Mouse (Mus musculus): ENCODE results near the gene Myl9. TPM values are rescaled to one million over a fixed set of nuclear protein-coding genes. Genes with fewer than 3 reads are reported as not detected.

The Myl9 gene
- 165 TPM for polyA plus RNA-seq (2014; fragmentation: Illumina TruSeq; extraction: RNeasy Lipid Tissue Mini Kit (QIAGEN cat#74804); ENCODE audit: low read depth, low replicate concordance)

DNA sequence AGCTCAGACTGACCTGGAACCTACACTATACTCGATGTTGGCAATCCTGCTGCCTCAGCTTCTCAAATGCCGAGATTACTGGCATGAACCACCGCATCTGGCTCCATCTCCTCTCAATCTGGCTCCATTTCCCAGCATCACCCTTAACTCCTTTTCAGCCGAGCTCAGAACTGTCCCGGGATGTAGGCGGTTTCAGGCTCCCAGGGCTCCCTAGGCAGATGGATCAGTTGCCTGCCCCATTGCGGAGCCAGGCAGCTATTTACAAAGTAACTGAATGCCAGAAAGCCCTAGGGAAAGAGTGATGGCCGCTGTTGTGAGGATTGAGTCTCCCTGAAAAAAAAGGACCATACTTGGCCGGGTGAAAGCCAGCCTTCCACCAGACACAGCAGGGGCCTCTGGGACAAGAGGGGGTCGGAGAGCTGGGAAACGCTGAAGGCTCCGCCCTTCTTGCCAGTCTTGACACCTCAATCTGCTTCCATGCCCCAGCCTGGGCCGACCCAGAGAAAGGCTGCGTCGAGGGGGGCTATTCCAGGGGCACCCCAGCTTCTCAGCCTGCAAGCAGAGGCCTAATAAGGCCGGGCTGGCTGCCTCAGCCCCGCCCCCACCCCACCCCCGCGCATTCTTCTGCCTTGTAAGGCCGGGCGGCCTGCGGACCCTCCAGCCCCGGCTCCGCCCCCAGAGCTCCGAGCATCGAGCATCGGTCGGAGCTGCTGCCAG, at the start of gene Myl9:
TSS of gene Myl9 (plus strand) at position 683 of the 717 bp plus-strand sequence.

Other genes starting within 250 kb of the Myl9 start
- gene Aar2, start 227.8 kb upstream of the Myl9 start, polyA plus RNA-seq (2014; fragmentation: Illumina TruSeq; extraction: RNeasy Lipid Tissue Mini Kit (QIAGEN cat#74804); ENCODE audit: low read depth, low replicate concordance) = 18.2 TPM
- 36.5 TPM for gene Dlgap4, start 161.7 kb upstream of the Myl9 start, polyA plus RNA-seq (2014; fragmentation: Illumina TruSeq; extraction: RNeasy Lipid Tissue Mini Kit (QIAGEN cat#74804); ENCODE audit: low read depth, low replicate concordance)
- 1.1 TPM for gene Tgif2, start 64.6 kb downstream of the Myl9 start, polyA plus RNA-seq (2014; fragmentation: Illumina TruSeq; extraction: RNeasy Lipid Tissue Mini Kit (QIAGEN cat#74804); ENCODE audit: low read depth, low replicate concordance)
- gene 4930518I15Rik, start 82.5 kb downstream of the Myl9 start, polyA plus RNA-seq (2014; fragmentation: Illumina TruSeq; extraction: RNeasy Lipid Tissue Mini Kit (QIAGEN cat#74804); ENCODE audit: low read depth, low replicate concordance) = 0.58 TPM
- 86.8 TPM for gene Rab5if, start 87.7 kb downstream of the Myl9 start, polyA plus RNA-seq (2014; fragmentation: Illumina TruSeq; extraction: RNeasy Lipid Tissue Mini Kit (QIAGEN cat#74804); ENCODE audit: low read depth, low replicate concordance)
- not detected for gene Sla2, start 111.8 kb downstream of the Myl9 start, polyA plus RNA-seq (2014; fragmentation: Illumina TruSeq; extraction: RNeasy Lipid Tissue Mini Kit (QIAGEN cat#74804); ENCODE audit: low read depth, low replicate concordance)
- gene Ndrg3, start 216.6 kb downstream of the Myl9 start, polyA plus RNA-seq (2014; fragmentation: Illumina TruSeq; extraction: RNeasy Lipid Tissue Mini Kit (QIAGEN cat#74804); ENCODE audit: low read depth, low replicate concordance) = 17.6 TPM
- 3.1 TPM for gene Dsn1, start 231.7 kb downstream of the Myl9 start, polyA plus RNA-seq (2014; fragmentation: Illumina TruSeq; extraction: RNeasy Lipid Tissue Mini Kit (QIAGEN cat#74804); ENCODE audit: low read depth, low replicate concordance)